Mouse (Mus musculus) cerebellum, adult 11-12 months (tissue): Measurements from ENCODE around the gene Apold1.

Experiments used
- DNase-seq: peaks from one replicate; pipeline ENCODE4 v3.0.0; 2022

Gene Apold1

GRCm38 (mm10) chr6:134976628-134977027, 4.9 kb upstream of the Apold1 start:
- no peak for DNase-seq

- peak; percentile 91 for DNase-seq
Observed at GRCm38 (mm10) chr6:134983529-134984370, 2.2 kb downstream of the Apold1 start.

DNA sequence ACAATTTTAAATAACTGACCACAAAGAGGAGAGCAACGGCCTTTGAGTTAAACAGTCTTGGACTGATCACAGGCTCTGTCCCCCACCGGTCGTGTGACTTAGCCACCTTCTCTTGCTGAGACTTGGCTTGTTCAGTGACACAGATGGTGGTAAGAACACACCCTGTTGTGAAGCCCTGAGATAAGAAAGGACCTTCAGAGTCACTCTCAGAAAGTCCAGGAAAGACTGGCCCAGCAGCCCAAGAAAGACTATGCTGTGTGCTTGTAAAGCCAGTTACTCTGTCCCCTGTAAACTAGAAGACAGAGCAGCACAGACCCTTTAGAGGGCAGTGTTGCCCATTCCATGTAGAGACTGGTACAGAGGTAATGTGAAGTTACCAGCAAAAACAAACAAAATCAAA, 3.2 kb downstream of the Apold1 start:
- peak; percentile 21 for DNase-seq

DNA sequence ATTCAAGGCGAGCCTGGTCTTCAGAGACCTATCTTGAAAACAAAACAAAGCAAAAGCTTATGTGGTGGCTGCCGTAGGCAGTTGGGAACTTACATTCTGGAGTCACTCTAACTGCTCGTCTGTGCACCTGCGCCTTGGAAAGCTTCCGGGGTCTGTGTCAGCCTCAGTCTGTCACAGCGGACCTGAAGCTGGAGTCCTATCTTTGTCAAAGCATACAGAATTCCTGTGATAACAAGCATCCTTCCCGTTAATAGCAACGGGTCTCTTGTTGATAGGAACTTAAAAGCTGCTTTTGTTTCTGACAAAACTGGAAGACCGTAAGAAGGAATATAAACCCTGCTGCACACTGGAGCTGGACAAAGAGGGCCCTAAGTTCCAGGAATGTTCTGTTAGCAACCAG, 6.9 kb downstream of the Apold1 start:
- DNase-seq, result no peak

GRCm38 (mm10) chr6:134990674-134991073, 9.2 kb downstream of the Apold1 start:
- no peak for DNase-seq

DNA sequence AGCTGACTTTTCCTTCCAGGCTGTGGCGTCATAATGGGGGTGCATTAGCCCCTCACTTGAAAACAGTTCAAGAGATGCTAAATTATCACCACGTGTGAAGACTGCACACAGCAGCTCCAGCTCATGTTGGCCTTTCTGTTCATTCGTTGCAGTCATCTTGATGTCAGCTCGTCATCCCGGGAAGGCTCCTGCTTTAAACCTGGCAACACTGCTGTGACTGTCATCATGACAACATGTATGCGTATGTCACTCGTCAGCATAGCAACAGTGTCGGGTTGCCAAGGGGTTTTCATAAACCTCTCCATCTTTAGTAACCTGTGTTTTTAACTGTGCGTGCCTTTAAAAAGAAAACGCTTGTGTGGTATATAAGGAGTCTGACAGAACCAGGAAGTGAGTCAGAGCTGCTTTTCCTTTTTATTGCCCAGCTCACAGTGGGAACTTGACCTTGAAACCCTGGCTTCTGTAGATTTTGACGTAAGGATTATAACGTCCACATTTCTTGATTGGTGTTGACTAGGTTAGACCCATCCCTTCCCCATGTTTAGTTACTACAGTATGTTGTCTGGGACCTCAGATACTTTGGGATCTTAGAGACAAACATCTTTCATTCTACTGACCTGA, 12.6 kb downstream of the Apold1 start:
- no peak for DNase-seq

GRCm38 (mm10) chr6:134994985-134995384, 13.5 kb downstream of the Apold1 start:
- DNase-seq, result no peak

GRCm38 (mm10) chr6:134996918-134997317, 15.4 kb downstream of the Apold1 start:
- DNase-seq, result no peak

GRCm38 (mm10) chr6:134998076-134998475, 16.6 kb downstream of the Apold1 start:
- DNase-seq, result no peak

DNA sequence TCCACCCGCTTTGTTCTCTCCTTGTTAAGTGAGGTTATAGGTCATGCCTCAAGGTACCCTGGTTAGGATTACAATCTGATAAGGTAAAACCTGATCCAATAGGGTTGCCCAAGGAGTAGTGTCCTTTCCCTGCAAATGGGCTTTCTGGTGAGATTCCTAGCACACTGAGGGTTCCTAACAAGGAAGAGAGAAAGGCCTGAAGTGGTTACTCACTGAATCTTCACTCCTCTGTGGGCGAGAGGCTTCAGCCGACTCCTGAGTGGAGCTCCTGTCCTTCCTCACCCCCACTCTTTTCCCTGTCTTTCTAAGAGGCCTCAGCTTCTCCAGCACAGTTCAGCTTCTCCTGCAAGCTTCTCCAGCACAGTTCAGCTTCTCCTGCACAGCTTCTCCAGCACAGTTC, 17.3 kb downstream of the Apold1 start:
- DNase-seq, result no peak

GRCm38 (mm10) chr6:135000272-135000671, 18.8 kb downstream of the Apold1 start:
- no peak for DNase-seq

- DNase-seq, result no peak
Observed at GRCm38 (mm10) chr6:135001991-135002390, 20.5 kb downstream of the Apold1 start.

- no peak for DNase-seq
Observed at GRCm38 (mm10) chr6:135006372-135006771, 24.9 kb downstream of the Apold1 start.

DNA sequence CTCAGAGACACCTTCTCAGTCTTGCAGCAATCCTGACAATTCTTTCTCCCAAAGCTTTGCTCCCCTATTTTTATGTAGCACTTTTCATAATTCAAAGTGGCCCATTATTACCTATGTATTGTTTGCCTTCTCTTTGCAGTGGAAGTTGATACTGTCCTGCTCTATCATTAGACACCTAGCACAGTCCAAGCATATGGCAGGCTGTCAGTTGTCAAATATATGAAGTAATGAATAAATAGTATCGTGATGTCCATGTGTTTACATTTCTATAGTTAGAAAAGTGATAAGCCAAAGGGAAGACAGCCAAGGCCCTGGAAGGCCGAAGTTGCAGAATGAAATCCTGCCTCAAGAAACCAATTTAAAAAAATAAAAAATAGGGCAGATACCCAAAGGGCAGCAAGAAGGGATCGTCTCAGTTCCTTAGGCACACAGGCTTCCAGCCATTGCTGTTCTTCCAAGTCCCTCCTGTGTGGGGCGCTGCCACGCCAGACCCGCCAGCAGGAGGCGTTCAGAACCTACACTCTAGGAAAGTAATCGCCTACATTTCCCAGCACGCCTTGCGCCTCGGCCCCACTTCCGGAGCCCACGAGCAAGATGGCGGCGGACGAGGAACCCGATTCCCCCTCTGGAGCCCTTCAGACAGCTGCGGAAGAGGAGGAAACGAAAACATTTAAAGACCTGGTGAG, 29.7 kb downstream of the Apold1 start, which contains the start of gene Ddx47:
Gene Ddx47 (plus strand): TSS at position 565 of the 686 bp plus-strand sequence.
- peak; percentile 92 for DNase-seq

DNA sequence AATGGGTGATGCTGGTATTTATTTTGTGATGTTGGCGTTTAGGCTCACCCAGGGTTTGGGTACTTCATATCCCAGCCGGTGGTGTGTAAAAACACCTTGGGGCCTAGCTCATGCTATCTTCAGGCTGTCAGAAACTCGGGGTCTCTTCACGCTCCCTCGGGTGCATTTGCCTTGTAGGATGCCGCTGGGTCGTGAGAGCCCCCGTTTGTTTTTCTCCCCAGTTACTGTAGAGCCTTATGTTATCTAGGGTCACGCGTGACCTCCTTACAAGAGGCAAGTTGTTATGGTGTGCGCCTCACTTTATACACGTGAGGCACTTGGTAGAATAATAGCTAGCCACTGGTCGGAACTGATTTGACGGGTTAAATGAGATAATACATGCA, 30.2 kb downstream of the Apold1 start:
- DNase-seq, result no peak

- no peak for DNase-seq
Observed at GRCm38 (mm10) chr6:135017211-135017610, 35.7 kb downstream of the Apold1 start.

GRCm38 (mm10) chr6:135019564-135019963, 38.0 kb downstream of the Apold1 start:
- DNase-seq, result no peak

DNA sequence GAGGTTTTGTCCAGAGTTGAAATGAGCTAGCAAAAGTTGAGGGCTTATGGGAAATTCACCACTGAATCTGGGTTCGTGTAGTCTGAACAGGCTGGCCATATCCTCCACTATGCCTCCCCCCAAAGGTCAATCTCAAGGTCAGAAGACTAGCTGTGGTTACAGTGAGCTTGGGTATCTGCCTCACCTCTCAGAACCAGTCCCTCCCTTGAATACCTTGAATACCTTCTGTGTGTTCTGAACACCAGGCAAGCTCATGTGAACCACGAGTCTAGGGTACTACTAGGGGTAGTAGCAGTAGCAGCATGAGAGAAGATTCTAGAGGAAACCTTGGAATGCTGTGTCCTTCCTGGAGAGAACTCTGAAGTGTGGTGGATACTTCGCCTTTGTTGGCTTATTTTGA, 40.1 kb downstream of the Apold1 start:
- DNase-seq, result no peak

- no peak for DNase-seq
Observed at GRCm38 (mm10) chr6:135023379-135023778, 41.9 kb downstream of the Apold1 start.

GRCm38 (mm10) chr6:135024781-135025420, 43.4 kb downstream of the Apold1 start:
- no peak for DNase-seq

DNA sequence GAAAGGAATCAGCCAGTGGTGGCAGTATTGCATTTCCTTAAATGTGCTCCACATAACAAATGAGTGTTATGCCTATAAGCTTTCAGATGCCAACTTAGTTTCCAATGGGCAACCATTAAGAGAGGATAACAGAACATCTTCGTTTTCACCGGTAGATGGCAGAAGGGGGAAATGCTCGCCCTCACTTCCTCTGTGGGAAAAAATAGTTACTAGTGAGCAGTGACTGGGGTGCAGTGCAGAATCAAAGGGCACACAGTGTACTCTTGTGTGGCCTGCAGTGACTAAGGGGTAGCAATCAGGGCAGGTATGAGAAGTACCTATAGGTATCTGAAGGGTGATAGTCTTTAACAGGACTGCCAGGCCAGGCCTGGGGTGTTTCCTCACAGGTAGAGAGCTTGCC, 44.7 kb downstream of the Apold1 start:
- DNase-seq, result no peak

GRCm38 (mm10) chr6:135026755-135027154, 45.2 kb downstream of the Apold1 start:
- no peak for DNase-seq

- DNase-seq, result no peak
Observed at GRCm38 (mm10) chr6:135029246-135029645, 47.7 kb downstream of the Apold1 start.
